Mouse (Mus musculus) megakaryocyte, embryonic 14.5 days (primary cell): Measurements from ENCODE around the gene Fbn1.

Source experiments
- FLI1 ChIP-seq: IDR thresholded peaks from 2 replicates; pipeline ENCODE4 v1.6.1; 2012; ENCODE audit warnings: low read length, inconsistent platforms, mixed read lengths
- GATA1 ChIP-seq: IDR thresholded peaks from 3 replicates; pipeline ENCODE4 v1.6.1; 2012; ENCODE audit warnings: mixed read lengths, low read length, inconsistent platforms, borderline replicate concordance

DNA sequence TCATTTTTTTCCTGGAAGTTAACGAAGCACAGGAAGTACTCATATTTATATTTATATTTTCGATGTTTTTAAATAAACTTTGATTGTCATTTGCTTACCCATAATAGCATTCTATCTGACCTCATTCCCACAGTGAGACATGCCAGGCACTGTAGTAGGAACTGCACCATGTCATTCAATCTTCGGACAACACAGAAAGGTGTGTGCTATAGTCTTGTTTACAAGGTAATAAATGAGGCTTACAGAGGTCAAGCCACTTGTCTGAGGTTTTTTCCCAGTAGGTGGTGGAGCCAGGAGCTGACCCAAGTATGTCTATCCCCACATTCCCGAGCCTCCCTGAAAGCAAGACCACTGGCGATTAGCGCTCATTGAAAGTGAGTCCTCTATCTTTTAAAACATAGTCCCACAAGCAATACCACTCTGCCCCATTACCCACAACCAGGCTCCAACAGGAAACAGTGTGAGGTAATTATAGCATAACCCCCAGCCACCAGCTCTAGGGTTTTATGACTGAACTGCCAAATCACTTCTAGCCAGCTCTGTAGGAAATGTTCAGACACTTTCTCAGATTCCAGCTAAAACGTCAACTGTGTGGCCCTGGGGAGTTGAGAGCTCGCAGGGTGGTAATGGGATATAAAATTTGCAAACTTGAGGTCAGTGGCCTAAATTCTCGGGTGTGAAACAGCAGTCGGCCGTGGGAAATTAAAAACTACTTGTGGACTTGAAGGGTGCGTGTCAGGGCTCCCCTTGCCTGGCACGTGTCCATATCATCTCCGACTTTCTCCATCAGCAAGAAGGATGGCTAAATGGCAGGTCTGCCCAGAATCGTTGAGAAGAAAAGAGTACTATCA is 15.5 kb downstream of the Fbn1 start:
- TF ChIP-seq GATA1 (no peak), FLI1 (no peak)
